ENCODE assay signal across 9 mouse cellular contexts in the genomic region with DNA sequence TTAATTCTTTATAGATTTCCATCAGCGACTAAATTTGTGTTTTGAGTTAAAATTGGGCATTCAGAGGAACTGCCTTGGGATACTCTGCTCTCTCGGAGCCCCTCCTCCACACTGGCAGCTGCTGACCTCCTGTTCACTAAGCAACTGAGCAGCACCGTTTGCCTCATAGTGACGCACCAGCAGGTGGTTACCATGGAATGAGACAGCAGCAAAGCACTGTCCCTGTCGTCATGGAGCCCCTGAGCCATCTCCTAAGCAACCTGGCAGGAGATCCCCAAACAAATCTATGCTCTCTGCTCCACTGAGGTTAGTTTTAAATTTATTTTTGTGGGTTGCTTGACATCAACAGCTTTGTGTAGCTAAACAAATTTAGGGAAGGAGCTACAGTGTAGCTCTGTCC.
A peak's percentile ranks its signal among the peaks of the same experiment; 100 is the strongest.
DNase-seq lines count a peak whose midpoint lies in the region; ATAC-seq lines count a peak whose summit lies in the region.
"Had no signal": no experiment of that assay in that cellular context is flagged by ENCODE, and none has a peak within 500 bp of the region (broad histone marks: within the 10 kb centered on the region; RNA-seq: fewer than 3 reads in every experiment).

No protein-coding gene starts in this region.

- H3K4me3 ChIP-seq in hindbrain, embryonic 13.5 days: no peak overlapping the region
- no peak overlapping the region for H3K4me3 ChIP-seq in midbrain, embryonic 11.5 days (ENCODE audit: low read depth, low read length)
- H3K4me3 ChIP-seq: liver, embryonic 13.5 days had no signal

- WGBS in hindbrain, embryonic 13.5 days: 3% methylated on average over 5 of the region's 5 CpGs
- WGBS in midbrain, embryonic 11.5 days: 2% methylated on average over 5 of the region's 5 CpGs

- ATAC-seq in hindbrain, embryonic 13.5 days (ENCODE audit: low FRiP score): peak; percentile 91
- peak; percentile 92 for ATAC-seq in midbrain, embryonic 11.5 days (ENCODE audit: low FRiP score)

- intact Hi-C loops in heart, postnatal 25 days (cut with DNase I): no loop called here

- H3K27ac ChIP-seq in hindbrain, embryonic 13.5 days: peak overlapping the region; percentile 55; the same call in 1 of the 2 replicates
- no peak overlapping the region for H3K27ac ChIP-seq in midbrain, embryonic 11.5 days (ENCODE audit: low read depth, low read length)
- H3K27ac ChIP-seq: liver, embryonic 13.5 days had no signal

- H3K36me3 ChIP-seq in hindbrain, embryonic 13.5 days: no peaks in the 10 kb centered on the region
- no peaks in the 10 kb centered on the region for H3K36me3 ChIP-seq in midbrain, embryonic 11.5 days (ENCODE audit: control insufficient read depth, insufficient read depth, low read length)
- H3K36me3 ChIP-seq: liver, embryonic 13.5 days had no signal

- peak; percentile 89 for DNase-seq in heart, adult 11 months
- no peak for DNase-seq in heart, postnatal 25 days (ENCODE audit: low spot score)
- peak; percentile 67 for DNase-seq in embryo, embryonic 11 days
- peak; percentile 93 for DNase-seq in midbrain, embryonic 11.5 days (ENCODE audit: low spot score, missing footprints)
- peak; percentile 78 for DNase-seq in telencephalon, adult 2 months (ENCODE audit: low read depth, low spot score)
- no peak for DNase-seq in kidney, adult 11 months
- DNase-seq in thymus, postnatal 10 days (ENCODE audit: low spot score in 2 of 2): no peak
- DNase-seq: liver, embryonic 13.5 days had no signal

- peaks cover 21% of the 10 kb centered on the region for H3K4me1 ChIP-seq in hindbrain, embryonic 13.5 days (replicated peaks)
- H3K4me1 ChIP-seq in midbrain, embryonic 11.5 days (ENCODE audit: control insufficient read depth, insufficient read depth, low read length): peaks cover 13% of the 10 kb centered on the region
- H3K4me1 ChIP-seq: liver, embryonic 13.5 days had no signal

- H3K27me3 ChIP-seq in hindbrain, embryonic 13.5 days: no peaks in the 10 kb centered on the region
- no peaks in the 10 kb centered on the region for H3K27me3 ChIP-seq in midbrain, embryonic 11.5 days (ENCODE audit: control insufficient read depth, insufficient read depth, low read length)
- H3K27me3 ChIP-seq: liver, embryonic 13.5 days had no signal

- no peak overlapping the region for H3K4me2 ChIP-seq in hindbrain, embryonic 13.5 days
- H3K4me2 ChIP-seq in midbrain, embryonic 11.5 days: no peak overlapping the region
- H3K4me2 ChIP-seq: liver, embryonic 13.5 days had no signal

- no peaks in the 10 kb centered on the region for H3K9me3 ChIP-seq in hindbrain, embryonic 13.5 days
- H3K9me3 ChIP-seq in midbrain, embryonic 11.5 days (ENCODE audit: control insufficient read depth, low read length): no peaks in the 10 kb centered on the region
- H3K9me3 ChIP-seq: liver, embryonic 13.5 days had no signal

- H3K9ac ChIP-seq in hindbrain, embryonic 13.5 days: no peak overlapping the region
- no peak overlapping the region for H3K9ac ChIP-seq in midbrain, embryonic 11.5 days (ENCODE audit: low read length)
- H3K9ac ChIP-seq: liver, embryonic 13.5 days had no signal

Comparison
In these comparisons a context has a peak if more than half of its experiments do, and no peak if none do; other contexts are left out.
1. DNase-seq: peak in heart, adult 11 months (single experiment), embryo, embryonic 11 days (single experiment), midbrain, embryonic 11.5 days (single experiment) and telencephalon, adult 2 months (single experiment); none in heart, postnatal 25 days (single experiment), kidney, adult 11 months (single experiment) and thymus, postnatal 10 days (0 of 2).